Mouse (Mus musculus): ENCODE data around the gene Erp44. TPM values are rescaled to one million over a fixed set of nuclear protein-coding genes. Genes with fewer than 3 reads are reported as not detected.

Erp44 gene
- total and polyA plus RNA-seq, 3 experiments = 31.1 to 31.6 TPM; not detected in 1

DNA sequence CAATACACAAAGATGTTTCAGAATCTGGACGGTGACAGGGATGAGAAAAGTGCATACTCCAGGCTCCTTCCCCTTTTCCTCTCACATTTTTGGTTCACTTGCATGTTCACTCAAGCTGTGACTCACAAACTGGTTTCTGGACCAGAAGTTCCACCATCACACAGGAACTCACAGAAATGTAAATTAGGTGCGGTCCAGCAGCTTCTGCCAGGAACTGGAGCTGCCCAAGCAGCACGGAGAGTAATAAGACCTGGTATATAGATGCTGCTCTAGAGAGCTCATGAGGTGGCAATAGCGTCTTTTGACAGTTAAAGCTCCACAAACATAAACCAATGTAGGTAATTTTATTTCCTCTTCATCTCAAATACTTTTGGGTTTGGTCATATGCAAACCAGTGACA lies 36.9 kb downstream of the Erp44 start:
- TF ChIP-seq E2F4 (IDR thresholded peaks at IDR 0.05; ENCODE audit: borderline replicate concordance, low read depth, low read length) (no peak), CHD1 (IDR thresholded peaks at IDR 0.05; ENCODE audit: low read depth, low read length) (no peak), SMC3 (IDR thresholded peaks at IDR 0.05; ENCODE audit: low read depth, low read length) (no peak), MYC (IDR thresholded peaks at IDR 0.05; ENCODE audit: low read depth, low read length) (no peak), POLR2AphosphoS5 (IDR thresholded peaks at IDR 0.05; ENCODE audit: borderline replicate concordance, low read depth, low read length) (no peak), KAT2A (conservative IDR thresholded peaks at IDR 0.05; ENCODE audit: low read depth, low read length) (no peak)
- Histone ChIP-seq H3K4me3 (ENCODE audit: control insufficient read depth in 1 of 2, insufficient read depth in 1 of 2, low read depth in 2 of 2, low read length in 2 of 2) (no peak overlapping the region), H3K27me3 (ENCODE audit: control insufficient read depth in 1 of 2, insufficient read depth in 2 of 2, low read length in 2 of 2) (no peaks in the 10 kb centered on the region), H3K9ac (ENCODE audit: control insufficient read depth, low read depth, low read length, poor library complexity, severe bottlenecking) (no peak overlapping the region), H3K36me3 (ENCODE audit: control insufficient read depth in 1 of 2, insufficient read depth in 2 of 2, low read length in 2 of 2) (peaks cover 0 to 14% of the 10 kb centered on the region in 2 experiments), H3K27ac (ENCODE audit: control insufficient read depth, low read depth, low read length) (no peak overlapping the region), H3K79me2 (ENCODE audit: control insufficient read depth, insufficient read depth, low read length, poor library complexity) (peaks cover 5% of the 10 kb centered on the region), H3K4me1 (ENCODE audit: control insufficient read depth in 1 of 2, insufficient read depth in 2 of 2, low read length in 2 of 2) (peaks cover 0 to 12% of the 10 kb centered on the region in 2 experiments; a peak in 2 of 4 replicates), H3K9me3 (replicated peaks; ENCODE audit: insufficient read depth, low read length) (no peaks in the 10 kb centered on the region)
- no peak for DNase-seq (ENCODE audit: low read depth, low spot score)

DNA sequence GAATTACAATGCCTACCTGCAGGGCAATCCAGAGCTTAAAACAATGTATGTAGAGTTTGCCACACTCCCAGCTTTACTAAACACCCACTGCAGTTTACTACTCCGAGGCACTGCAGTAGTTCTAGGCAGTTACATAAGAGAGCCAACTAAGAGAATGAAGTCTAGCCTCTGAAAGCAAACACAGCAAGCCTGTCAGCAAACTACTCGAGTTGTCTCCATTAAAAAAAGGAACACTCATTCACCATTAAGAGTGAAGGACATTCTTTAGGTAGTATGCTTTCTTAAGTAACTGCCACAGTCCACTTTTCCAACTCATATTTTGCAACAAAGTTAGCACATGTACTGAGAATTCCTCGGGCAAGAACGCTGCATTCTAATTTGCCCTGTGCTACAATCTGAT lies 40.3 kb downstream of the Erp44 start:
- no peaks in the 10 kb centered on the region for H3K9me3 ChIP-seq (replicated peaks; ENCODE audit: insufficient read depth, low read length)
- no peak overlapping the region for H3K4me3 ChIP-seq (ENCODE audit: control insufficient read depth in 1 of 2, insufficient read depth in 1 of 2, low read depth in 2 of 2, low read length in 2 of 2)
- no peaks in the 10 kb centered on the region for H3K27me3 ChIP-seq (ENCODE audit: control insufficient read depth in 1 of 2, insufficient read depth in 2 of 2, low read length in 2 of 2)
- TF ChIP-seq RCOR1 (IDR thresholded peaks at IDR 0.05; ENCODE audit: low read depth, low read length) (no peak), MXI1 (IDR thresholded peaks at IDR 0.05; ENCODE audit: low read depth, low read length) (no peak), POLR2AphosphoS5 (IDR thresholded peaks at IDR 0.05; ENCODE audit: borderline replicate concordance, low read depth, low read length) (no peak), NRF1 (IDR thresholded peaks at IDR 0.05; ENCODE audit: insufficient read depth, low read depth, low read length, poor library complexity, severe bottlenecking) (no peak), ETS1 (IDR thresholded peaks at IDR 0.05; ENCODE audit: low read depth, low read length) (no peak), SIN3A (IDR thresholded peaks at IDR 0.05; ENCODE audit: low read length) (no peak), ZKSCAN1 (IDR thresholded peaks at IDR 0.05; ENCODE audit: low read depth, low read length) (no peak), ZNF384 (IDR thresholded peaks at IDR 0.05; ENCODE audit: low read depth, low read length) (no peak), TAL1 (IDR thresholded peaks at IDR 0.05; ENCODE audit: low read length) (no peak), POLR2A (IDR thresholded peaks at IDR 0.05; ENCODE audit: control insufficient read depth in 1 of 2, insufficient read depth in 1 of 2, low read depth in 1 of 2, low read length in 2 of 2, poor library complexity in 1 of 2) (no peak), CHD2 (IDR thresholded peaks at IDR 0.05; ENCODE audit: low read length) (no peak), CHD1 (IDR thresholded peaks at IDR 0.05; ENCODE audit: low read depth, low read length) (no peak), JUND (IDR thresholded peaks at IDR 0.05; ENCODE audit: low read depth, low read length) (no peak), BHLHE40 (IDR thresholded peaks at IDR 0.05; ENCODE audit: borderline replicate concordance, low read depth, low read length) (no peak), MYB (IDR thresholded peaks at IDR 0.05; ENCODE audit: low read depth, low read length) (no peak)
- no peak overlapping the region for H3K27ac ChIP-seq (ENCODE audit: control insufficient read depth, low read depth, low read length)
- no peaks in the 10 kb centered on the region; a peak in 1 of 4 replicates for H3K4me1 ChIP-seq (ENCODE audit: control insufficient read depth in 1 of 2, insufficient read depth in 2 of 2, low read length in 2 of 2)
- peaks cover 1 to 5% of the 10 kb centered on the region in 2 experiments; a peak in 3 of 4 replicates for H3K36me3 ChIP-seq (ENCODE audit: control insufficient read depth in 1 of 2, insufficient read depth in 2 of 2, low read length in 2 of 2)
- DNase-seq (ENCODE audit: low read depth, low spot score) = no peak
- H3K79me2 ChIP-seq (ENCODE audit: control insufficient read depth, insufficient read depth, low read length, poor library complexity) = no peaks in the 10 kb centered on the region
- H3K9ac ChIP-seq (ENCODE audit: control insufficient read depth, low read depth, low read length, poor library complexity, severe bottlenecking) = no peak overlapping the region

Data from MEL (cell line).